Mouse (Mus musculus) cerebellum, adult 9-11 months (tissue): ENCODE data around the gene Mcm10.
A peak's percentile ranks its signal among the peaks of the same experiment; 100 is the strongest.
"Not testable (repeated sequence)": the region's sequence is repeated elsewhere in the genome, so short reads cannot be mapped to it uniquely, and the experiment has no call there.

Experiments
- DNase-seq: peaks from one replicate; pipeline ENCODE4 v3.0.0; 2022

The Mcm10 gene

GRCm38 (mm10) chr2:4978091-4978490, 34.5 kb downstream of the Mcm10 start:
- peak; percentile 4 for DNase-seq

GRCm38 (mm10) chr2:4975807-4976206, 36.8 kb downstream of the Mcm10 start, which contains the start of gene Ucma:
TSS of gene Ucma (plus strand) at chr2:4976122.
- peak; percentile 20 for DNase-seq

- DNase-seq = no peak
Observed at GRCm38 (mm10) chr2:4969083-4969482, 43.5 kb downstream of the Mcm10 start.

- no peak for DNase-seq
Observed at GRCm38 (mm10) chr2:4967806-4968205, 44.8 kb downstream of the Mcm10 start.

GRCm38 (mm10) chr2:4958039-4958438, 54.6 kb downstream of the Mcm10 start:
- DNase-seq = no peak

GRCm38 (mm10) chr2:4954216-4954760, 58.3 kb downstream of the Mcm10 start:
- no peak for DNase-seq

GRCm38 (mm10) chr2:4950986-4951385, 61.6 kb downstream of the Mcm10 start:
- DNase-seq = no peak

GRCm38 (mm10) chr2:4949691-4950090, 62.9 kb downstream of the Mcm10 start:
- not testable (repeated sequence) for DNase-seq

GRCm38 (mm10) chr2:4940861-4941260, 71.7 kb downstream of the Mcm10 start:
- DNase-seq = no peak
